Mouse (Mus musculus): Measurements from ENCODE around the gene Ppp6r2.

Gene Ppp6r2

DNA sequence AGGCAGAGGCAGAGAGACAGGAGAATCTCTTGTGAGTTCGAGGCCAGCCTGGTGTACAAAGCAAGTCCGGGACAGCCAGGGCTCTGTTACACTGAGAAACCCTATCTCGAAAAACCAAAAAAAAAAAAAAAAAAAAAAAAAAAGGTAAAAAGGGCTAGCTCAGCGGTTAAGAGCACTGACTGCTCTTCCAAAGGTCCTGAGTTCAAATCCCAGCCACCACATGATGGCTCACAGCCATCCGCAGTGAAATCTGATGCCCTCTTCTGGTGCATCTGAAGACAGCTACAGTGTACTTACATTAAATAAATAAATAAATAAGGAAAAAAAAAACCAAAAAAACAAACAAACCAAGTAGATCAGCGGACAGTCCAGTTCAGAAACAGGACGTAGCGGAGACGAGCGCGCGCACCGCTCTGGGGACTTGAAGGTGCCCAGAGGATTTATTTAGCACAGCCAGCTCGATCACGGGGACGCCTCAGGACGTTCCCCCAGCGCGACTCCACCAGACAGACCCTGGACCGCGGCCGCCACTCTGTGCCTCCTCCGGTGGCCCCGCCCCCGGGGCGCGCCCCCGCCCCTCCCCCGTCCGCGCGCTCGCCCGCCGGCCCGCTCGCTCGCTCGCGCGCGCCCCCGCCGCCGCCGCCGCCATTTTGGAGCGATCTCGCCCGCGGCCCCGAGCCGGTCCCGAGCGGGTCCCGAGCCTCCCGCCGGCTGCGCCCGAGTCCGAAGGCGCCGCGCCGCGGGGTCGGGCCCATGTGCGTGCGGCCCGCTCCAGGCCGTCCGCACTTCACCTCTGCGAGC lies at the start of gene Ppp6r2:
Ppp6r2 (plus strand) TSS at position 639 of the 801 bp plus-strand sequence.
- peak; percentile 75 for DNase-seq (ENCODE audit: low read depth, low spot score)

DNA sequence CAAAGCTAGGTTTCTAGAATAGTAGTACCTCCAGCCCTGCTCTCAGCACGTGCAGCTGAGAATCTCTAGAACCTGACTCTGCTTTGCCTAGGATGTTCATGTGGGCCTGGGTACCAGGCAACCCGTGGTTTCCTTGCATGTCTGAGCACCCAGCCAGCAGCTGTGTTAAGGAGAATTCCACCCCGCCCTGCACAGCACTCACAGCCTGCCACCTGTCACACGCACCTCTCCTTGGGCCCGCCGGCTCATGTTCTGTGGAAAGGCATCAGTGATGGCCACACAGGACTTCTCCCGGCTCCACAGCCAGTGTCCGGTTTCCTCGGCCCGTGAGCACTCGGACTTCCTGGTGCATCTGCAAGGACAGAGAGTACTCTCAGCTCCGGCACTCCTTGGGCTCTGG lies 45.9 kb upstream of the Ppp6r2 start:
- DNase-seq (ENCODE audit: low read depth, low spot score): no peak

DNA sequence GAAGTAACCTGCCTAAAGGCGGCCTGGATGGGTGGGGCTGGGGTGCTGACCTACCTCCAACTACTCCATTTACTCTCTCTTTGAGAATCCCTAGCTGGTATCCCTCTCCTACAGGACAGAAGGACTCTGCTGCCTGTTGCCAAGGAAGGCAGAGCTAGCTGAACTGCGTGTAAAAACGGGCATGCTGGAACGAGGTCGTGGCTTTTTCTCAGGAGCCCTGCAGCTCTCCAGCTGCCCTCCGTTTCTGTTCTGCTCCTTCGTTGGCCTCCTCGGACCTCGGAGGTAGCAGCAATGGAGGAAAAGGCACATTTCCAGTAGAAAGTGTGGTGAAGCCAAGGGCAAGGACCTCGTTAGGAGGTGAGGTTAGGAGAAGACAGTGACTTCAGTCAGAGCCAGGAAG lies 42.4 kb upstream of the Ppp6r2 start:
- no peak for DNase-seq (ENCODE audit: low read depth, low spot score)

DNA sequence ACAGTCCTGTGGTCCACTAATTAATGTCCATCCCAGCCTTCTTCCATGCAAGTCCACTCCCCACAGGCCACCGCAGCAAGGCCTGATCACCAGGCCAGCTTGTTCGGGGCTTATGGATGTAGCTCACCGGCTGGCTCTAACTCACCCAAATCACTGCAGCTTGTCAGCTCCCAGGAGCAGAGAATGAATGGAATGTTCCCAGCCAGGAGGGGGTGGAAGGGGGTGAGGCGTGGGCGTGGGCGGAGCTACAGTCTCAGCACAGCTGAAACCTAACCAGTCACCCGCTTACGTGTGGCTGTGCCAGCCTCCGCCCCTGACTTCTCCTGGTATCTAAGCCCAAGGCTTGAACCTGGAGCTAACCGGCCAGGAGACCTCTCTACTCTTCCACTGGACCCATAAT lies 41.9 kb upstream of the Ppp6r2 start:
- no peak for DNase-seq (ENCODE audit: low read depth, low spot score)

DNA sequence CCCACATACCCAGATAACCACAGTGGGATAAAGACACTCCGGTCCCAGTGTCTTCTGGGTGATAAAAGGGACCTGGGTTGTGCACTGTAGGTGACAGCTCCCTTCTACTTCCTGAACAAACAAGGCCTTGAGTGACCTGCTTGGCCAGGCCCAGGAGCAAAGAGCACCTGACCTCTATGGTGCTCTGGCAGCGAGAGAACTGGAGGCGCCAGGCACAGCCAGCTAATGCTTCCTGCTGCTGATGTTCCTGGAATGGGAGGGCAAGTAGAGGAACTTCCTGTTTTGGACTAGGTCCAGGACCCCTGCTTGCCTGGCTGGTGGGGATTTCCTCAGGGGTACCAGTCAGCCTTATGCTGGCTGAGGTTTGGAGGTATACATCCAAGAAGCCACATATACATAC lies 41.3 kb upstream of the Ppp6r2 start:
- no peak for DNase-seq (ENCODE audit: low read depth, low spot score)

DNA sequence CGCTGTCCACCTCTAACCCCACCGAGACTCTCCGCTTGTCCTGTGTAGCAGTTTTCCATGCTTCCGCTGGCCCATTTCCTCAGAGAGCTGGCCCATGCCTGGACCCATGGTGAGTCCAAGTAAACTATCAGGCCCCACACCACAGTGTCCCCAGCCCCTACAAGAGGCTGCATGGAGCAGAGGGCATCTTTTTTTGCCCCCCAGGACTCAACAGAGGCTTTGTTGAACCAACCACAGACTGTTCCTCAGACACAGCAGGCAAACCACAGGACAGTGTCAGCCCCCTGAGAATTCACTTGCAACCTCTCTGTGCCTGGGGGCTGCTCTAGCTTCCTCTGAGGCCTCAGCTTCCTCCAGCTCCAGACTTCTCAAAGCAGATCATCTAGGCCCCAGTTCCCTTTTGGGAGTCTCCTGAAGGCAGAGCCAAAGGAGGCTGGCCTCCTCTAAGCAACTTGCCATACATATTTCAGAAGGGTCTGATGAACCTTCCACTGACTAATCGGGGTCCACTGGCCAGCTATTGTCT lies 39.8 kb upstream of the Ppp6r2 start:
- no peak for DNase-seq (ENCODE audit: low read depth, low spot score)

DNA sequence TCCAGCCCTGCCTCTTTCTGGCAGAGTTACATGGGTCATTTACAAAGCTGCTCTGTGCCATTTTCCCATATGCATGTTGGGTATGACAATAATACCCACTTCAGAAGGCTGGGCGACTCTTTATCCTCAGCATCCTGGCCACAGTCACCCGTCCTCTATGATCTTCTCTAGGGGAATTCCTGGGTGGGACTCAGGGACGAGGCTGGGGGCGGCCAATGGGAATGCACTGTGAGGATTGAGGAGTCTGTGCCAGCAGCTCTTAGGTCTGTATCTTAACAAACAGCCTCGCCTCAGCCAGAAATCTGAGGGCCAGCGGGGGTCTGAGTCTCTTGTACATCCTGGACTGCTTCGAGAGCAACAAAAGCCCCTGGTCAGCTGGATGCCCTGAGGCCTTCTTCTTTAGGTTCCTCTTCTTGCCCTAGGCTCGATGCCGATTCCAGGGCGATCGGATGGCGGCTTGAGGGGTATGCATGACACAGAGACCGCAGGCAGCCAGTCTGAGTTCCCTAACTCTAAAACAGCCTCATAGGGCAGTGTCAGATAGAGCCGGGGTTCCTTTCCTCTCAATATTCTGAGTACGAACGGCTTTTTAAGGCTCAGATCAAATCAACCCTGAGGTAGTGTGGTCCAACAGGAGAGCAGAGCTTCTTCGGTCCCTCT lies 38.9 kb upstream of the Ppp6r2 start:
- DNase-seq (ENCODE audit: low read depth, low spot score): no peak

DNA sequence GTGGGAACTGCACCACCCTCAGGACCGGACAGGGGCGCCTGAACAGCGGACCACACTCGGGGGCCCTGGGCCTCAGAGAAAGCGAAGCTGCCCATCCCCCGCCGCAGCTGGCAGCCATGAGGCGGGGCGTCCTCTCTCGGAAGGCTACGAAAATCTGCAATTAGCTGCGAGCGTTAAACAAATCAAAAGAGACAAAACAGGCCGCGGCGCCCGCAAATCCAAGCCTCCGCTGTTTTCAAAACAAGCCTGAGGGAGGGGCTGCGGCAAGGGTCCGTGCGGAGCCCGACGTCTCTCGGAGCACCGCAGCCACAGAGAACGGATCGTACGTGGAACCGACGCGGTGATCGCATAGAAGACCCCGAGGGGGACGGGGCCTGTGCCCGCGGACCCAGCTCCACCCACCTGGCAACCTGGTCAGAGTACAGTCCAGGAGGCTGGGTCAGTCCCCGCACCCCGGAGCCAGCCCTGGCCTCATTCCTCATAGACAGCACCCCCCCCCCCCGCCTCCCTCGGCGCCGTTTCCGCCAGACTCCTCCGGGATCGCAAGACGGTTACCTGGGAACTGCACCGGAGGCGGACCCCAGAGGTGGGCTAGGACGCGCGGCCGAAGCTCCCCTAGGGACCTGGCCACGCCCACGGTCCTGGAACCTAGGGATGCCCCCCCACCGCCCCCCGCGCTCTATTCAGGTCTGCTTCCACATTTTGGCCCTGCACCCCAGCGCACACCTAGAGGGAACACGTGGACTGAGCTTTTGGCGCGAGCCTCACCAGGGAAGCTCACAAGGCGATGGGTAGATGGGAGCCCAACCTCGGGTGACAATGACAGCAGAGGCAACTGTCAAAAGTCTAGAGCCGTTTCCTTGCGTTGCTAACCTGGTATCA lies 38.1 kb upstream of the Ppp6r2 start:
- DNase-seq (ENCODE audit: low read depth, low spot score): no peak

DNA sequence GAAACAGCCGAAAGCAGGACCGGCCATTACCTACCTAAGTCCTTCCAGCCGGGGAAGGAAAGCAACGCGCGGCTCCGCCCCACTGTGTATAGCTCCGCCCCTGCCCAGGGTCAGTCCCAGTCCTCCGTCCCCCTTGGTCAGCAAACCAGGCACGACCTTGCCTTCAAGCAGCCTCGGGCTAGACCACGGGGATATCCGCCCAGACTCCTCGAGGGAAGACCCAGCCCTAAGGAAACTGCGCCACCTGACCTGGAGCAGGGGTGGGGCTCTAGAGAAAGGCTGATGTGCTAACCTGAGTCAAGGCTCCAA lies 37.5 kb upstream of the Ppp6r2 start:
- DNase-seq (ENCODE audit: low read depth, low spot score): no peak

DNA sequence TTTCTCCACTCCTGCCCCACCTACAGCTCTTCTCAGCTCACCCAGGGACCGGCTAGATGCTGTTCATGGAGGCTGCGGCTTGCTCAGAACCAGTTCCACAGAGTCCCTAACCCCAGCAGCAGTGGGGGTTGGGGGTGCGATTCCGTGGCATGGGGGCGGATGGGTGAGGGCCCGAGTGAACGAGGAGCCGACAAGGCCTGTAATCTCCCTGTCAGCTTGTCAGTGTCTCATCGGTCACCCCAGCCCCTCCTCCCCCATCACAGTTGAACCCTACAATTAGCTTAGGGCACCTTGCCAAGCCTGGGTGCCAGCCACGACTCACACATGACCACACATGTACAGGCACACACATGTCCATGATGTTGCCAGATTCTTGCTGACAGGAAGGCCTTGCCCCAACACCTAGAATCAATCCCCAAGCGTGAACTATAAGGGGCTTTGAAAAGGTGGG lies 36.4 kb upstream of the Ppp6r2 start:
- no peak for DNase-seq (ENCODE audit: low read depth, low spot score)

DNA sequence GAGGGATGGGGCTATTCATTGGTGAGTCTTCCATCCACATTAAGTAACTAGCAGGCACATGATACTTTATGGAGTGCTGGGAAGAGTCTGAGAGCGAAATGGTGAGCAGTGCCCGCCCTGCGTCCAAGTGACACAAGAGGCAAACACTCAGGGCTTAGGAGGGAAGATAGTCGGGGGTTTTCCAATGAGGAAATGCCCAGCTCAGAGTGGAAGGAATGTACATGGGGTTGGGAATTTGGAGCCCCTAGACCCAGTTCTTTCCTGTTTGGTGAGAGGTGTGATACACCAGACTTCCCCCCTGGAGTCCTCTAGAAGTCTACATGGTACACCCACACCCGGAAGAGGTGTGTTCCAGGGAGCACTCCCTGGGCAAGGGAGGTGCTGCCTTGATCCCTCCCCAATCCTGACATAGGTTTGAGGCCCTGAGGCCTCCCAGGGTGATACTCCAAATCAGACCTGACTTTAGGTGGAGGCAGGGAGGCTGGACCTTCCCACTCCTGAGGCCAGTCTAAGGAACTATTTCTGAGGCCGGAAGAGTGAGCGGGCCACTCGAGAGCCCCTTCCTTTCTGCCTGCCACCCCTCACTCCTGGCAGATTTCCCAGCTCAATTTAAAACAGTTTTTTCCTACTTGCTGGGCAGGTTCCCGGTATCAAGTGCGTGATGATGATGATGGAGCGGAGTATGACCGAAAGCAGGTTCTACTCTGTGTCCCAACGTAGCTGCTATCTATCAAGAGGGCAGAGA lies 35.8 kb upstream of the Ppp6r2 start:
- no peak for DNase-seq (ENCODE audit: low read depth, low spot score)

DNA sequence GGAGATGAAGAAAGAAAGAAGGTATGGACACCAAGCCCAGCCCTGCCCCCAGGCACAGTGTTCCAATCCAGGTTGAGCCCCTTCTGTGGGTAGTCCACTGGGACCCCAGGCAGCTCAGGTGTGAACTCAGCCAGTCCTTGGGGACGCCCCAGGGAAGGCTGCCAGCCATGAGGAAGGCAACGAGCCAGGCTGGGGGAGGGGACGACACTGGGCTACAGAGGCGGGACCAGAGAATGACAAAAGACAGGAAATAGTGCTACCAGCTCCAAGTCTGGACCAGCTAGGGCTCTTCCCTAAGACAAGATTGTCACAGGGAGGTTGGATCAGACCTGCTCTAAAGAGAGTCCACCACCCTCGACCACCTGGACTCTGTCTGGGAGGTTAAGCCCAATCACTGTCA lies 34.2 kb upstream of the Ppp6r2 start:
- DNase-seq (ENCODE audit: low read depth, low spot score): no peak

DNA sequence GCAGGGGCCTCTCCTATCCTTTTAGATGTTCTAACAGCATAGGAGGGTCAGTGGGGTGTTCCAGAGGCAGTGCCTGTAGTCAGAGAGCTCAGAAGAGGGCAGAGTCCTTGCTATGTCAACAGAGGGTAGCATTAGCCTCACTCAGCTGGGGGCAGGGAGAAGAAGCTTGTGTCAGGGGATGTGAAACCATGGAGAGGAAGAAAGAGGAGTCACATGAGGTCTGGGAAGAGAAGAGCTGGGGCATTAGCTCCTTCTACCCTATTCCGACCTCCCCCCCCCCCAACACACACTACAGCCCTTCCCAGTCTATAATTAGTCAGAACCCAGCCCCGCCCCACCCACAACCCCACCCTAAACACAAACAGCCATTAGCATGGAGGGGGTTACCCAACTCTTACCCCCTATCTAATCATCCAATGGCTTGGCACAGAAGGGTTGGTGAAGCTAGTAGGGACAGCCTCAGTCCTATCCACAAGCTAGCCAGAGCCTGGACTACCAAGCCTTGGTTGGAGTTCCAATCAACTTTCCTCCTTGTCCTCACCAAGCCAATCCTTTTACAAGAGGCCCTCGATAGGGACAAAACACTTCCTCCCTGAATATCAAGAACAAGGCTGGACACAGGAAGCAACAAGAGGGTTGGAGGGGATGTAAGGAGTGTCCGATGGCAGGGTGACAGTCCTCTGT lies 33.6 kb upstream of the Ppp6r2 start:
- DNase-seq (ENCODE audit: low read depth, low spot score): no peak

DNA sequence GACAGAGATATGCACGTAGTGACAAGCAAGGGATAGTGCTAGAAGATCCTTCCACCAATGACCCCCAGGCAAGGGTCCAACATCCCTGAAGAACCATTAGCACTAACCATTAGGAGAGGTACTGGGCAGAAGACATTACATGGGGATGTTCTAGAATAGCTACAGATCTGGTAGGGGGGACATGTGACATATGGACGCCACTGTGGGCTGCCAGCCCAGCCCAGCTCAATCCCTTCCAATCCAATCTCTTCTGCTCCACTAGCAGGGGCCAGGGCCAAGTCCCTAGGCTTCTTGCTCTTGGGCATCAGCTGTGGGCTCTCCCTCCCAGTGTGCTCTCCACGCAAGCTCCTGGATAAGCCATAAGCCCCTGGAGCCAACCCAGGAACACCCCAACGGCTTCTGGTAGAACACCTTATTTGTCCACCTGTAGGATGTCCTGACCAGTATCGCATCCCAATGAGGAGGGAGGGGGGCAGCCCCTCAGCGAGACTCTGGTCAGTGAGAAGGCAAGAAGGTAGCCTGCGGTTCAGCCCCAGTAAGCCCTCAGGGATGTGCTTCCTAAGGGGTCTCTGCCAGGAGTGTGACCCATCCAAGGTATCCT lies 33.0 kb upstream of the Ppp6r2 start:
- DNase-seq (ENCODE audit: low read depth, low spot score): no peak

DNA sequence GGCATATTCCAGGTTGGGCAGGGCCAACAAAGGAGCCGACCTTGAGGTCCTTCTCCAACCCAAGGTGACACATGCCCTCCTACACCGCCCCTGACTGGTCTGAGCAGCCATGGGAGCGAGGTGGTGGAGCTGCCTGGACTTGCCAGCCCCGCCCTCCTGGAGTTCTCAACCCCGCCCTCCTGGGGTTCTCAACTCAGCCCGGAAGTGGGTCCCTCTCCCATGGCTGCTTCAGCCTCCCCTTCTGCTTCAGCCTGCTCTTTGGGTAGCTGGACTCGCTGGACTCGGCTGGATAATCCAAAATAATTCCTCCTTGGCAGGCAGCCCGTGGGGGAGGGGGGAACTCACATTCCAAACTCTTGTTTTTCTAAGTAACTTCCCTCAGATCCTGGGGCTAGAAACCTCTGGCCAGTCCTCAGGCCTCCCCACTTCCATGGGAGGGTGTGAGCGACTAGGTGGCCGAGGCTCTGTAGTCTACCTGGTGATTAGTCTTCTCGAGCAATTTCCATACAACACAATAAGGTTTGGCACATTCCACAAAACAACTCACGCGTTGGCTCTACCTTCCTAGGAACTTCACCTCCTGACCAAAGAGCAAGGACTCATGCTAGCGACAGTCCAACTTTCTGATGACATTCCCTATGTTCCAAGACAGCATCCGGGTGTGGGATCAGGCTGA lies 32.3 kb upstream of the Ppp6r2 start:
- no peak for DNase-seq (ENCODE audit: low read depth, low spot score)

DNA sequence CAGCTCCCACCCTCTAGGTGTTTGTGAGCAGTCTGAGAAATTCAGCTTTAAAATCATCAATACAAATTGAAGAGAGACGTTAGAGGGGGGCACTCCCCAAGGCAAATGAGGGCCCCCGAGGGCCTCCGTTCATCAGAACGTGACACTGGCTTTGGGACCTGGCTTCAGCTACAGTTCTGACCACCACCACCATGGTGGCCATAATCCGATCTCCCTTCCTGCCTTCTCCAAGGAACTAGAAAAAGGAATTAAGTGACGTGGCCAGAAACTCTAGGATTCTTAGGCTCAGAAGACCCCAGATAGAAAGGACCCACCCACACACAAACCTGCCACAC lies 31.8 kb upstream of the Ppp6r2 start:
- DNase-seq (ENCODE audit: low read depth, low spot score): no peak

DNA sequence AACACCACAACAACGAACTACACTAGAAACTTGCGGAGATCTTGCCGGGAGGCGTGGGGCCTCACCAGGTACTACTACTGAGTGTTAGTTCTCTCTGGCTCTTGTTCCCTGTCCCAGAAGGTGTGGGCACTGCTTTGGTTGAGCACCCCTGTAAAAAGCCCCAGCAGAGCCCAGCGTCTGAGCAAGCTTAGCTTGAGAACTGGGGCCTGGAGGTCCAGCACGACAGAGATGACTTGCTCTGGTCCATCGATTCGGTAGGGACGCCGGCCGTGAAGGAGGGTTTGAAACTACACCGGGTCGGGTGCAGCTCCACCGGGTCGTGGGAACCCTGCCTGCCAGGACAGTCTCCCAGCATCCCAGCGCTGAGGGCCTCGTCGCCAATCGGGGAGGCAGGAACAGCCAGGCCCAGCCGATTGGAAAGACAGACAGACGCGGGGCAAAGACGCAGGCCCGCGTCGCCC lies 31.2 kb upstream of the Ppp6r2 start:
- DNase-seq (ENCODE audit: low read depth, low spot score): no peak

DNA sequence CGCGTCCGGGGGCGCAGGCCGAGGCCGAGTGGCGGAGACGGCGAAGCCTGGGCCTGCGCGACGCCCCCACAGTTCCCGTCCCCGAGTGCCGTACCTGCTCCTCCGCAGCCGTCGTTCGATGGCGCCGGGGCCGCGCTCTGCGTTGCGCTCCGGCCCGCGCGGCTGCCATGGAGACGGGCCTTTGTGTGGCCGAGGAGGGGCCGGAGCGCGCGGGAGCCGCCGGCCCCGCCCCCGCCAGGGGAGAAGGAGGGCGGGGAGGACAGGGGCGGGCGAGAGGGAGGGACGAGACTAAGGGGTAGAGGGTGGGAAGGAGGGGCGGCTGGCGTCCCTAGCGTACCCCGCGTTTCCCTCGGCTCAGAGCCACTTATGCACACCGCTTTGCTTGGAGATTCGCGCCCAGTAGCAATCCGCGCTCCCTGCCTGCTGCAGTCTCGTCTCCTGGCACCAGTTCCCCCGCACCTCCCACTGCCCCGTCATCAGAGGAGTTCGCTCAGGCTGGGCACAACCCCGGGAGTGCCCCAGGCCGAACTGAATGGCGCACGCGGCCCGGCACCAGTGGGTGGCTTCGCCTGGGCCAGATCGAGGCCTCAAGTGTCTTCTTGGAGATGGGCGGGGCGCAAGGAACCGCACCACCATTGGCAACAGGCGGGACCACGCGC lies 30.7 kb upstream of the Ppp6r2 start, which contains the start of gene Plxnb2:
Plxnb2 (minus strand) TSS at position 218 of the 659 bp plus-strand sequence.
- no peak for DNase-seq (ENCODE audit: low read depth, low spot score)

DNA sequence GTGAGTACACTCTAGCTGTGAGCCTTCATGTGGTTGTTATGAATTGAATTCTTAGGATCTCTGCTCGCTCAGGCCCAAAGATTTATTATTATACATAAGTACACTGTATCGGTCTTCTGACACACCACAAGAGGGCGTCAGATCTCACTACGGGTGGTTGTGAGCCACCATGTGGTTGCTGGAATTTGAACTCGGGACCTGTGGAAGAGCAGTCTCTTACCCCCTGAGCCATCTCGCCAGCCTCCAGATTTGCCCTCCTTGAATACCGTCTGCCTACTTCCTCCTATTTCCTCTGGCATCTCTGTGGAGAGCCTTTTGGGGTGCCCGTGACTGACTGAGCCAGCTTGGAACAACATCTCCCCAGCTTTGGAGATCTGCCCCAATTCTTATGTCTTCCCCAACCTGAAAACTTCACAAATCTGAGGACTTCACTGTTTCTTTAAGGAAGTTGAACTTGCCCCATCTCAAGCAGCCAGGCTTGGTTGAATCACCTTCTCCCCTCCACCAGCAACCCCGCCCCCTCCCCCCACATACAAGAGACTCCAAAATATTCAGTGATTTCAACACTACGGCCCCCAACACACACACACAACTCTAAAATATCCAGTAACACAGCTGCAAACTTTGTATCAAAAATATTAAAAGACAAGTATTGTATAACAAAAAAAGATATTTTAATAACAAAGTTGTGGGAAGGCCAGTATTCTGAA lies 29.6 kb upstream of the Ppp6r2 start:
- DNase-seq (ENCODE audit: low read depth, low spot score): no peak
